Mouse (Mus musculus): ENCODE measurements around the gene Nrxn1.

Gene Nrxn1

GRCm38 (mm10) chr17:91093042-91093080 lies at the start of gene Nrxn1:
TSS of gene Nrxn1 (minus strand) at chr17:91093071.
- in situ Hi-C loops (cut with MboI) = no loop called here

GRCm38 (mm10) chr17:91136859-91137258 lies 44.0 kb upstream of the Nrxn1 start:
- in situ Hi-C loops (cut with MboI) = no loop called here

- in situ Hi-C loops (cut with MboI) = no loop called here
Measured at GRCm38 (mm10) chr17:91112880-91113628, 20.2 kb upstream of the Nrxn1 start.

- in situ Hi-C loops (cut with MboI) = no loop called here
Measured at GRCm38 (mm10) chr17:91112085-91112484, 19.2 kb upstream of the Nrxn1 start.

- in situ Hi-C loops (cut with MboI) = no loop called here
Measured at GRCm38 (mm10) chr17:91093081-91093875, 407 bp upstream of the Nrxn1 start.

GRCm38 (mm10) chr17:91092421-91093041 lies 340 bp downstream of the Nrxn1 start:
- in situ Hi-C loops (cut with MboI) = no loop called here

GRCm38 (mm10) chr17:91090631-91091030 lies 2.2 kb downstream of the Nrxn1 start:
- in situ Hi-C loops (cut with MboI) = no loop called here

- in situ Hi-C loops (cut with MboI) = no loop called here
Measured at GRCm38 (mm10) chr17:91088991-91089390, 3.9 kb downstream of the Nrxn1 start.

- in situ Hi-C loops (cut with MboI) = no loop called here
Measured at GRCm38 (mm10) chr17:91088037-91088715, 4.7 kb downstream of the Nrxn1 start.

GRCm38 (mm10) chr17:91086412-91086811 lies 6.5 kb downstream of the Nrxn1 start:
- in situ Hi-C loops (cut with MboI) = no loop called here

- in situ Hi-C loops (cut with MboI) = no loop called here
Measured at GRCm38 (mm10) chr17:91085416-91085815, 7.5 kb downstream of the Nrxn1 start.

- in situ Hi-C loops (cut with MboI) = no loop called here
Measured at GRCm38 (mm10) chr17:91079096-91079495, 13.8 kb downstream of the Nrxn1 start.

GRCm38 (mm10) chr17:91074780-91075179 lies 18.1 kb downstream of the Nrxn1 start:
- in situ Hi-C loops (cut with MboI) = no loop called here

- in situ Hi-C loops (cut with MboI) = no loop called here
Measured at GRCm38 (mm10) chr17:91033466-91033865, 59.4 kb downstream of the Nrxn1 start.

GRCm38 (mm10) chr17:91025061-91025623 lies 67.7 kb downstream of the Nrxn1 start:
- in situ Hi-C loops (cut with MboI) = no loop called here

GRCm38 (mm10) chr17:91007385-91008089 lies 85.3 kb downstream of the Nrxn1 start:
- in situ Hi-C loops (cut with MboI) = no loop called here

GRCm38 (mm10) chr17:91000389-91000788 lies 92.5 kb downstream of the Nrxn1 start:
- in situ Hi-C loops (cut with MboI) = no loop called here

- in situ Hi-C loops (cut with MboI) = no loop called here
Measured at GRCm38 (mm10) chr17:90999667-91000154, 93.2 kb downstream of the Nrxn1 start.

- in situ Hi-C loops (cut with MboI) = no loop called here
Measured at GRCm38 (mm10) chr17:90997714-90998113, 95.2 kb downstream of the Nrxn1 start.

GRCm38 (mm10) chr17:90995436-90995835 lies 97.4 kb downstream of the Nrxn1 start:
- in situ Hi-C loops (cut with MboI) = no loop called here

- in situ Hi-C loops (cut with MboI) = no loop called here
Measured at GRCm38 (mm10) chr17:90994247-90994646, 98.6 kb downstream of the Nrxn1 start.

GRCm38 (mm10) chr17:90990747-90991146 lies 102.1 kb downstream of the Nrxn1 start:
- in situ Hi-C loops (cut with MboI) = no loop called here

Measured in mature B cell (primary cell).